ENCODE assay signal across 19 mouse cellular contexts in the genomic region with DNA sequence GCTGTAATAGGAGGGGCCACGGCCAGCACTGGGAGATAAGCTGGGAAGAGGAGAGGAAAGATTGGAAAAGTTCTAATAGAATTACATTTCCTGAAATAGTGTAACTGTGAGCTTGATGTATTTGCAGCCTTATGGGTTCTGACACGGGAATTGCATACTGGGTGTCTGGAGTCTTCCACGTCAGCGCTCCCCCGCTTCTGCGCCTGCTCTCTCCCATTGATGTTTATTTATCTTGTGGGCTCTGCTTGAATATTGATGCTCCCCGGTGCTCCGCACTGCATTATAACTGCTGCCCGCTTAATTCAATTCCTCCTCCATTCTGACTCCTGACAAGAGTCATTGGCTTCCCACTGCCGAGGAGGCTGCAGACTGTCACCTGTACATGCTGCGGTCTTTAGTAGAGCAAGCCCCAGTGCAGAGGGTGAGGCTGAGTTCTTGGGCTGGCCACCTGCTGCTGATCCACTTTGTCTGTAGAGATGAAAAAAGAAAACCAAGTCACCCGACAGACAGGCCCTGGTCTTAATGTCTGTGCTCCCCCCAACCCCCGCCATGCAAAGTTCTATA.
"Had no signal": no experiment of that assay in that cellular context is flagged by ENCODE, and none has a peak within 500 bp of the region (broad histone marks: within the 10 kb centered on the region; RNA-seq: fewer than 3 reads in every experiment).

No protein-coding gene starts in this region.

- H3K36me3 ChIP-seq: limb, embryonic 12.5 days; liver, embryonic 13.5 days; lung, embryonic 15.5 days had no signal

- DNase-seq: kidney, adult 11 months; kidney, adult 9 months; kidney, postnatal 36 days; layer of hippocampus, adult 9-11 months; layer of hippocampus, postnatal 36 days; liver; liver, embryonic 13.5 days; liver, postnatal 0 days; lung, postnatal 14 days; right cerebral cortex, adult 18-20 months; right cerebral cortex, postnatal 25 days had no signal

- ATAC-seq: liver, postnatal 0 days had no signal

- H3K4me2 ChIP-seq: limb, embryonic 12.5 days; liver, embryonic 13.5 days; lung, embryonic 15.5 days; neural tube, embryonic 12.5 days had no signal

- H3K4me3 ChIP-seq: limb, embryonic 12.5 days; liver, embryonic 13.5 days; lung, embryonic 15.5 days; megakaryocyte, embryonic 14.5 days; myocyte; neural tube, embryonic 12.5 days had no signal

- H3K27me3 ChIP-seq: limb, embryonic 12.5 days; liver, embryonic 13.5 days; lung, embryonic 15.5 days; megakaryocyte, embryonic 14.5 days; neural tube, embryonic 12.5 days had no signal

- H3K4me1 ChIP-seq: liver, embryonic 13.5 days; lung, embryonic 15.5 days; megakaryocyte, embryonic 14.5 days had no signal

- H3K9ac ChIP-seq: limb, embryonic 12.5 days; liver, embryonic 13.5 days; liver, postnatal 0 days; lung, embryonic 15.5 days; neural tube, embryonic 12.5 days had no signal

- H3K27ac ChIP-seq: kidney, postnatal 0 days; limb, embryonic 12.5 days; liver, embryonic 13.5 days; lung, embryonic 15.5 days; macrophage; neural tube, embryonic 12.5 days; stomach, postnatal 0 days had no signal
